Mouse (Mus musculus): ENCODE results near the gene Pcca. TPM values are rescaled to one million over a fixed set of nuclear protein-coding genes. Genes with fewer than 3 reads are reported as not detected.

The Pcca gene
- polyA plus RNA-seq, 1 experiment from 2014 or later: 34.9 TPM

GRCm38 (mm10) chr14:122611035-122611434 is 76.9 kb downstream of the Pcca start:
- H3K9me3 ChIP-seq (replicated peaks): no peaks in the 10 kb centered on the region
- 75% methylated on average over 4 of the region's 4 CpGs for WGBS
- no peaks in the 10 kb centered on the region for H3K36me3 ChIP-seq
- H3K9ac ChIP-seq: no peak overlapping the region
- peaks cover 3% of the 10 kb centered on the region; the same call in 1 of the 2 replicates for H3K4me1 ChIP-seq
- no peak for ATAC-seq (ENCODE audit: low FRiP score)
- H3K4me3 ChIP-seq: no peak overlapping the region
- H3K27me3 ChIP-seq: no peaks in the 10 kb centered on the region
- H3K27ac ChIP-seq: no peak overlapping the region
- H3K4me2 ChIP-seq (replicated peaks): no peak overlapping the region

- H3K9ac ChIP-seq: no peak overlapping the region
- H3K4me2 ChIP-seq (replicated peaks): no peak overlapping the region
- H3K9me3 ChIP-seq (replicated peaks): no peaks in the 10 kb centered on the region
- WGBS: 94% methylated on average over 3 of the region's 3 CpGs
- H3K4me1 ChIP-seq: no peaks in the 10 kb centered on the region
- no peak for ATAC-seq (ENCODE audit: low FRiP score)
- H3K36me3 ChIP-seq: no peaks in the 10 kb centered on the region
- no peak overlapping the region for H3K4me3 ChIP-seq
- H3K27ac ChIP-seq: no peak overlapping the region
- no peaks in the 10 kb centered on the region for H3K27me3 ChIP-seq
These were observed 78.2 kb downstream of the Pcca start for GRCm38 (mm10) chr14:122612317-122612716.

- H3K9me3 ChIP-seq (replicated peaks): no peaks in the 10 kb centered on the region
- no peaks in the 10 kb centered on the region for H3K36me3 ChIP-seq
- H3K4me2 ChIP-seq (replicated peaks): no peak overlapping the region
- no peak overlapping the region for H3K9ac ChIP-seq
- no peak for ATAC-seq (ENCODE audit: low FRiP score)
- no peak overlapping the region for H3K4me3 ChIP-seq
- 97% methylated on average over 2 of the region's 2 CpGs for WGBS
- no peaks in the 10 kb centered on the region for H3K4me1 ChIP-seq
- H3K27me3 ChIP-seq: no peaks in the 10 kb centered on the region
- H3K27ac ChIP-seq: no peak overlapping the region
These were observed 83.5 kb downstream of the Pcca start for GRCm38 (mm10) chr14:122617656-122618055.

GRCm38 (mm10) chr14:122633416-122633815 is 99.3 kb downstream of the Pcca start:
- Histone ChIP-seq H3K27me3 (no peaks in the 10 kb centered on the region), H3K36me3 (no peaks in the 10 kb centered on the region), H3K4me2 (replicated peaks) (no peak overlapping the region), H3K9ac (no peak overlapping the region), H3K4me3 (no peak overlapping the region), H3K27ac (no peak overlapping the region), H3K9me3 (replicated peaks) (no peaks in the 10 kb centered on the region), H3K4me1 (no peaks in the 10 kb centered on the region)
- ATAC-seq (ENCODE audit: low FRiP score): no peak
- WGBS: 89% methylated on average over 2 of the region's 2 CpGs

- Histone ChIP-seq H3K27ac (no peak overlapping the region), H3K27me3 (no peaks in the 10 kb centered on the region), H3K36me3 (no peaks in the 10 kb centered on the region), H3K9ac (no peak overlapping the region), H3K4me2 (replicated peaks) (no peak overlapping the region), H3K4me1 (no peaks in the 10 kb centered on the region), H3K4me3 (no peak overlapping the region), H3K9me3 (replicated peaks) (no peaks in the 10 kb centered on the region)
- 58% methylated on average over 6 of the region's 6 CpGs for whole genome bisulfite sequencing
- no peak for ATAC-seq (ENCODE audit: low FRiP score)
These were observed 102.5 kb downstream of the Pcca start for GRCm38 (mm10) chr14:122636601-122637000.

GRCm38 (mm10) chr14:122637798-122638555 is 103.9 kb downstream of the Pcca start:
- Histone ChIP-seq H3K9me3 (replicated peaks) (no peaks in the 10 kb centered on the region), H3K4me3 (no peak overlapping the region), H3K4me1 (no peaks in the 10 kb centered on the region), H3K27me3 (no peaks in the 10 kb centered on the region), H3K4me2 (replicated peaks) (no peak overlapping the region), H3K9ac (no peak overlapping the region), H3K36me3 (no peaks in the 10 kb centered on the region), H3K27ac (no peak overlapping the region)
- ATAC-seq (ENCODE audit: low FRiP score): no peak
- 71% methylated on average over 5 of the region's 5 CpGs for WGBS

- H3K27ac ChIP-seq: no peak overlapping the region
- H3K4me3 ChIP-seq: no peak overlapping the region
- H3K4me2 ChIP-seq (replicated peaks): no peak overlapping the region
- no peaks in the 10 kb centered on the region for H3K4me1 ChIP-seq
- no peaks in the 10 kb centered on the region for H3K9me3 ChIP-seq (replicated peaks)
- H3K27me3 ChIP-seq: no peaks in the 10 kb centered on the region
- H3K9ac ChIP-seq: no peak overlapping the region
- no peaks in the 10 kb centered on the region for H3K36me3 ChIP-seq
- no peak for ATAC-seq (ENCODE audit: low FRiP score)
- WGBS: 83% methylated on average over 2 of the region's 2 CpGs
These were observed 105.1 kb downstream of the Pcca start for GRCm38 (mm10) chr14:122639168-122639720.

GRCm38 (mm10) chr14:122642432-122642831 is 108.3 kb downstream of the Pcca start:
- no peak overlapping the region for H3K4me3 ChIP-seq
- no peak for ATAC-seq (ENCODE audit: low FRiP score)
- H3K27ac ChIP-seq: no peak overlapping the region
- H3K36me3 ChIP-seq: no peaks in the 10 kb centered on the region
- WGBS: 97% methylated on average over 1 of the region's 1 CpGs
- H3K9me3 ChIP-seq (replicated peaks): no peaks in the 10 kb centered on the region
- H3K9ac ChIP-seq: no peak overlapping the region
- no peaks in the 10 kb centered on the region for H3K4me1 ChIP-seq
- H3K27me3 ChIP-seq: no peaks in the 10 kb centered on the region
- no peak overlapping the region for H3K4me2 ChIP-seq (replicated peaks)

GRCm38 (mm10) chr14:122648214-122648613 is 114.1 kb downstream of the Pcca start:
- Histone ChIP-seq H3K4me3 (no peak overlapping the region), H3K36me3 (no peaks in the 10 kb centered on the region), H3K9me3 (replicated peaks) (no peaks in the 10 kb centered on the region), H3K27me3 (no peaks in the 10 kb centered on the region), H3K27ac (no peak overlapping the region), H3K4me1 (no peaks in the 10 kb centered on the region), H3K4me2 (replicated peaks) (no peak overlapping the region), H3K9ac (no peak overlapping the region)
- ATAC-seq (ENCODE audit: low FRiP score): no peak
- 91% methylated on average over 1 of the region's 1 CpGs for WGBS

- no peak overlapping the region for H3K9ac ChIP-seq
- no peaks in the 10 kb centered on the region for H3K27me3 ChIP-seq
- H3K27ac ChIP-seq: no peak overlapping the region
- H3K4me1 ChIP-seq: no peaks in the 10 kb centered on the region
- 72% methylated on average over 3 of the region's 3 CpGs for WGBS
- H3K4me3 ChIP-seq: no peak overlapping the region
- H3K9me3 ChIP-seq (replicated peaks): no peaks in the 10 kb centered on the region
- no peak for ATAC-seq (ENCODE audit: low FRiP score)
- no peaks in the 10 kb centered on the region for H3K36me3 ChIP-seq
- no peak overlapping the region for H3K4me2 ChIP-seq (replicated peaks)
These were observed 115.3 kb downstream of the Pcca start for GRCm38 (mm10) chr14:122649336-122649950.

GRCm38 (mm10) chr14:122651681-122652080 is 117.6 kb downstream of the Pcca start:
- Histone ChIP-seq H3K27ac (no peak overlapping the region), H3K36me3 (no peaks in the 10 kb centered on the region), H3K9me3 (replicated peaks) (no peaks in the 10 kb centered on the region), H3K4me1 (no peaks in the 10 kb centered on the region), H3K9ac (no peak overlapping the region), H3K27me3 (no peaks in the 10 kb centered on the region), H3K4me2 (replicated peaks) (no peak overlapping the region), H3K4me3 (no peak overlapping the region)
- no peak for ATAC-seq (ENCODE audit: low FRiP score)
- WGBS: 94% methylated on average over 2 of the region's 2 CpGs

GRCm38 (mm10) chr14:122675661-122676060 is 141.5 kb downstream of the Pcca start:
- no peak overlapping the region for H3K27ac ChIP-seq
- H3K27me3 ChIP-seq: no peaks in the 10 kb centered on the region
- H3K9me3 ChIP-seq (replicated peaks): no peaks in the 10 kb centered on the region
- no peak overlapping the region for H3K4me3 ChIP-seq
- no peak overlapping the region for H3K9ac ChIP-seq
- H3K36me3 ChIP-seq: 0 out of 2 replicates have a peak, but pooled peaks cover 2% of the 10 kb centered on the region
- 82% methylated on average over 3 of the region's 3 CpGs for WGBS
- H3K4me1 ChIP-seq: no peaks in the 10 kb centered on the region
- ATAC-seq (ENCODE audit: low FRiP score): no peak
- H3K4me2 ChIP-seq (replicated peaks): no peak overlapping the region
